Mouse (Mus musculus) splenic B cell, adult 2 months (primary cell): ENCODE results near the gene Acot13.
"Not testable (repeated sequence)": the region's sequence is repeated elsewhere in the genome, so short reads cannot be mapped to it uniquely, and the experiment has no call there.

Source experiments
- DNase-seq: peaks from one replicate; pipeline ENCODE4 v3.0.0-alpha.2; 2011; ENCODE audit warnings: low read depth, low spot score
- H3K27me3 ChIP-seq: 2 replicates; pipeline ENCODE4 v1.6.1; 2012; ENCODE audit warnings: mild to moderate bottlenecking, low read length, moderate library complexity, mixed read lengths; ENCODE audit not compliant: control insufficient read depth, poor library complexity, insufficient read depth, severe bottlenecking
- H3K36me3 ChIP-seq: 2 replicates; pipeline ENCODE4 v1.6.1; 2012; ENCODE audit warnings: mild to moderate bottlenecking, low read length, moderate library complexity, mixed read lengths; ENCODE audit not compliant: control insufficient read depth, poor library complexity, insufficient read depth, severe bottlenecking

Acot13 gene

DNA sequence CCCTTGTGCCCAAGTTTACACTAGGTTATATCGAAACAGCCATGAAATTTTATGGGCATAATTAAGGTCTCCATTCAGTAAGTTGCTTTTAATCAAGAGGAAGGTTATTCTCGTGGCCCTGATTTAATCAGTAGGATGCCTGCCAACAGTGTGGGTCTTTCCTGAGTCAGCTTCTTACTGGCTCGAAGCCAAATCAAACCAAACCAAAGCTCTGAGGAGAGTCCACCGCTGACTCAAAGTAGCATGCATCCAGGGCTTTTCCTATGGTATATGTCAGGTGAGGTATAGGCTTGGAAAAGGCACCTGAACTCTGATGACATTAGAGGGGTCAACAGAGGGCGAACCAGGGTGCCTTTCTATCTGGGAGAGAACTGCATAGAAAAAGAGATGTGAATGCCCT, 49.4 kb downstream of the Acot13 start:
- Histone ChIP-seq H3K27me3 (no peaks in the 10 kb centered on the region), H3K36me3 (no peaks in the 10 kb centered on the region)
- no peak for DNase-seq

DNA sequence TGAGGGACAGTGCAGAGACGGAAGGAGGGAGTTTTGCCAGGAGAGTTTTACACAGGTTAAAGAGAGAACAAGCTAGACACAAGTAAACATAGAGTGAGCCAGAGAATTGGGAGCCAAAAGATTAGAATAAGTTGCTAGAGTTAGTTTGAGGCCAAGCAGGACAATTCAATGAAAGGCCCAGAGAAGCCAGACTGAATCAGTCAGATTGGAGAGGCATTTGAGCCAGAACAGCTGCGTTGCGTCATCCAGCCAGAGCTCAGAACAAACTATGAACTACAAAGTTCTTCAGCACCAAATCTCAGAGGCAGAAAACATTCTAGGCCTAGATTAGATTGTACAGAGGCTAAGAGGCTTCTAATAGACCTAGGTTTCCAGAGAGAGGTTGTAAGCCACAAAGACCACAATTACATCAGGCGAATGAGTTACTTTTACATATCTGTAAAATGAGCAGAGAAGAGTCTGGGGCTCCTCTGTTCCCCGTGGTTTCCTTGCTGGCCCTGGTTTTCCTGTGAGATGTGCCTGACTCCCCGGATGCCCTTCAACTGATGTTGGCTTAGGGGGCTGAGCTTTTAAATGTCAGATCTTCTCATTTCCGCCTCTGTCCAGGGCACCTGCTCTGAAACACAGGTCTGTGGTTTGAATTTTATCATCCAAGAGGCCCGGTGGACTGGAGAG, 52.5 kb downstream of the Acot13 start:
- H3K36me3 ChIP-seq = no peaks in the 10 kb centered on the region
- no peaks in the 10 kb centered on the region for H3K27me3 ChIP-seq
- DNase-seq = no peak

DNA sequence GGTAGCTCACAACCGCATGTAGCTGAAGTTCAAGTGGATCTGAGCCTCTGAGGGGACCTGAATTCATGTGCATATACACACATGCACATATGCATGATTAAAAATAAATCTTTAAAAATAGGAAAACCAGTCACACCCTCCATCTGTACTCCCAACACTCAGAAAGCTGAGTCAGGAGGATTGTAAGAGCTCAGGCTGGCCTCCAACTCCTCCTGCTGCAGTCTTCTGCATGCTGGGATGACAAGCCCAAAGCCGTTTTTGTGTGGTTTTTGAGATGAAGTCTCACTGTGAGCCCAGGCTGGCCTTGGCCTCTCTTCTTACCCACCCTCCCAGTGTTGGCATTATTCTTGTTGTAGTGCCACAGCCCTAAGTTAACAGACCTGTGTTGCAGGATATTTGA, 53.3 kb downstream of the Acot13 start:
- H3K27me3 ChIP-seq = no peaks in the 10 kb centered on the region
- no peak for DNase-seq
- no peaks in the 10 kb centered on the region for H3K36me3 ChIP-seq

- H3K36me3 ChIP-seq = no peaks in the 10 kb centered on the region
- DNase-seq = peak; percentile 88
- no peaks in the 10 kb centered on the region for H3K27me3 ChIP-seq
Observed at GRCm38 (mm10) chr13:24776146-24776844, 55.0 kb downstream of the Acot13 start.

DNA sequence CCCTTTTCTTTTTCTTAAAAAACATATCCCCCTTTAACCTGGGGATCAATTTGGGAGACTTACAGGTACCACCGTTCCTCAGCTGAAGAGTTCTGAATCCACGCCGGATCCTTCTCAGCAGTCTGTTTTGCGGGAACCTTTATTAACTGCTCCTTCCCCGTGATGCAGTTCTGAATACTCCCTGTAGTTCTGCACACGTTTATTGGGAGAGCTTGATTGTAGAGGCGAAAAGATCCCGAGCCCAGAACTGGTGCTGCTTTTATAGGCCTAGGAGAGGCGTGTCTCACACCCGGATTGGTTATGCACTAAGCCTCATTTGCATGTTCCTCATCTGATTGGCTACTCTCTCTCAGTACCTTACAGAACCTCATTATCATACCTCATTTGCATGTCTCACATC, 59.9 kb downstream of the Acot13 start:
- not testable (repeated sequence) for H3K27me3 ChIP-seq, H3K36me3 ChIP-seq, DNase-seq
